Mouse (Mus musculus) liver, embryonic 14.5 days (tissue): Measurements from ENCODE around the gene Zscan2. TPM values are rescaled to one million over a fixed set of nuclear protein-coding genes. Genes with fewer than 3 reads are reported as not detected.

Experiments
- ATAC-seq: fragments of 200-750 bp; cut with Nextera tagmentation; 2 replicates; pipeline ENCODE4 v1.8.0; 2017; ENCODE audit warnings: moderate number of reproducible peaks, mild to moderate bottlenecking, moderate library complexity; ENCODE audit not compliant: insufficient read depth
- DNase-seq, 3 experiments: peaks; one replicate each; pipeline ENCODE4 v3.0.0-alpha.2; 2012 to 2013; ENCODE audit warnings: low read depth in 3 of 3, low spot score in 3 of 3
- H3K27ac ChIP-seq: fragments of 300-500 bp; sonication (generic); 2 replicates; pipeline ENCODE4 v1.5.1; 2014; ENCODE audit warnings: moderate library complexity, mild to moderate bottlenecking, control low read depth, inconsistent platforms
- H3K27me3 ChIP-seq: fragments of 300-500 bp; sonication (generic); 2 replicates; pipeline ENCODE4 v1.6.1; 2014; ENCODE audit warnings: mild to moderate bottlenecking, low read length, moderate library complexity; ENCODE audit not compliant: control insufficient read depth, insufficient read depth
- H3K36me3 ChIP-seq: fragments of 300-500 bp; sonication (generic); replicated peaks from 2 replicates; pipeline ENCODE4 v1.6.1; 2014; ENCODE audit warnings: low read depth; ENCODE audit not compliant: control insufficient read depth, insufficient read depth
- H3K4me1 ChIP-seq, 2 experiments: fragments of 200-500 bp in 1 of 2; fragments of 300-500 bp in 1 of 2; sonication (generic) in 1 of 2; replicated peaks; 2 replicates each; pipeline ENCODE4 v1.6.1; 2012 to 2014; ENCODE audit warnings: antibody characterized with exemption in 1 of 2, inconsistent platforms in 1 of 2, low read length in 1 of 2; ENCODE audit not compliant: control insufficient read depth in 2 of 2, insufficient read depth in 2 of 2
- H3K4me2 ChIP-seq: fragments of 300-500 bp; sonication (generic); 2 replicates; pipeline ENCODE4 v1.6.1; 2014; ENCODE audit warnings: low read depth, mild to moderate bottlenecking, control low read depth, moderate library complexity
- H3K4me3 ChIP-seq, 2 experiments: fragments of 200-500 bp in 1 of 2; fragments of 300-500 bp in 1 of 2; sonication (generic) in 1 of 2; 2 replicates each; pipeline ENCODE4 v1.5.1; 2012 to 2014; ENCODE audit warnings: low read depth in 2 of 2, low read length in 2 of 2, mild to moderate bottlenecking in 2 of 2, control low read depth in 1 of 2, inconsistent platforms in 1 of 2, moderate library complexity in 1 of 2; ENCODE audit not compliant: insufficient read depth in 1 of 2
- H3K9ac ChIP-seq: fragments of 300-500 bp; sonication (generic); replicated peaks from 2 replicates; pipeline ENCODE4 v1.6.1; 2014; ENCODE audit warnings: mild to moderate bottlenecking, control low read depth, moderate library complexity
- H3K9me3 ChIP-seq: fragments of 300-500 bp; sonication (generic); 2 replicates; pipeline ENCODE4 v1.6.1; 2016; ENCODE audit warnings: low read length, mixed read lengths; ENCODE audit not compliant: control insufficient read depth
- CTCF ChIP-seq: IDR thresholded peaks from 2 replicates; pipeline ENCODE4 v1.5.1; 2016; ENCODE audit warnings: antibody characterized with exemption, low read depth, control low read depth
- EP300 ChIP-seq: IDR thresholded peaks from 2 replicates; pipeline ENCODE4 v1.6.1; 2016; ENCODE audit warnings: antibody characterized with exemption, low read depth
- WGBS: fragments of 180-500 bp; shearing (Covaris S2); extraction: QIAGEN DNeasy Blood & Tissue Kit; methylation state at CpG from one replicate; pipeline ENCODE4 v1.1.7; 2014; ENCODE audit not compliant: insufficient replicate concordance; 5-methylcytosine and 5-hydroxymethylcytosine counted together
- polyA plus RNA-seq, 2 experiments: library from polyadenylated mRNA; depleted of rRNA in 1 of 2; stranded (reverse) in 1 of 2; unstranded in 1 of 2; fragments of >200 nt; fragmentation: Nextera tagmentation in 1 of 2; extraction: Ambion mirVana in 1 of 2; gene quantifications; 2 replicates each; pipeline versions ENCODE4 v1.2.1 to v1.2.3; 2012 to 2014

Zscan2 gene
- polyA plus RNA-seq, 2 experiments = 0.08 to 1.3 TPM

DNA sequence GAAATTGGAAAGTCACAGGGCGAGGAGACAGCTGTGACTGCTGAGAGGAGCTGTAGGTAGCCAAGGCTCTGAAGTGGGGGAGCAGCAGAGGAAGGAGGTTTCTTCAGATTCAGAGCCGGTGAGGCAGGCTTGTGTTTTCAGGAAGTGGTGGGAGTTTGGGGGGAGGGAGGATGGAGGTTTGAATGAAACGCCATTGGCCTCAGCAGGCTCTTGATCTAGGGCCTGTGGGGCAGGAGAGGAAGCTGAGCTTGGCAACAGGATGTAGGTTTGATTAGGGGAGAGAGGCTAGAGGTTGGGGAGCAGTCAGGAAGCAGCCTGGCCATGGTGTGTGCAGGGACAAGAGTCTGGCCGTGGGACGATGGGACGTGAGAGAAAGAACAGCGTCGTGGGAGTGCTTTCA is 4.1 kb downstream of the Zscan2 start:
- H3K9ac ChIP-seq = no peak overlapping the region
- H3K27ac ChIP-seq = no peak overlapping the region
- no peak overlapping the region for H3K4me3 ChIP-seq
- H3K4me2 ChIP-seq = no peak overlapping the region
- DNase-seq (no peak), ATAC-seq (no peak)
- peaks cover 2 to 22% of the 10 kb centered on the region in 2 experiments; a peak in 3 of 4 replicates for H3K4me1 ChIP-seq
- TF ChIP-seq CTCF (no peak), EP300 (no peak)
- H3K9me3 ChIP-seq = no peaks in the 10 kb centered on the region
- WGBS = 16% methylated on average over 8 of the region's 8 CpGs
- no peaks in the 10 kb centered on the region for H3K27me3 ChIP-seq
- no peaks in the 10 kb centered on the region for H3K36me3 ChIP-seq

DNA sequence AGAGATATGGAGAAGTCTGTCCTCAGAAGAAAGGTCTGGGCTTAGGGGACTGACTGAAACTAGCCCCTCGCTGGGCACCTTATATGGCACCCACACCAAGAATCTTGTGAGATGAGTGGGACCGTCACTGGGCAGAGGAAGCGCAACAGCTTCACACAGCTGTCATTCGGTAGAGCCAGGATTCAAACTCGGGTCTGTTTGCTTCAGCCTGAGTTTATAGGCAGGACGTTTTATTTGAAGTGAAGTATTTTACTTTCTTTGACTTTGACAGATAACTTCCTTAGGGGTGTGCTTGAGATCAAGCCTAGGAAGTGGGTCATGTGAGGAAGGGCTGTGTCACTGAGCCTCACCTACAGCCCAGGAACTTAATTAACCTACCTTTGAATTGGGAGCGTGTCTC is 4.8 kb downstream of the Zscan2 start:
- WGBS = 58% methylated on average over 7 of the region's 7 CpGs
- no peaks in the 10 kb centered on the region for H3K27me3 ChIP-seq
- ATAC-seq = no peak
- no peak overlapping the region for H3K9ac ChIP-seq
- no peak overlapping the region for H3K4me2 ChIP-seq
- no peak for DNase-seq
- no peaks in the 10 kb centered on the region for H3K9me3 ChIP-seq
- TF ChIP-seq EP300 (no peak), CTCF (no peak)
- no peak overlapping the region for H3K4me3 ChIP-seq
- H3K36me3 ChIP-seq = no peaks in the 10 kb centered on the region
- peaks cover 2 to 18% of the 10 kb centered on the region in 2 experiments; a peak in 3 of 4 replicates for H3K4me1 ChIP-seq
- H3K27ac ChIP-seq = no peak overlapping the region

DNA sequence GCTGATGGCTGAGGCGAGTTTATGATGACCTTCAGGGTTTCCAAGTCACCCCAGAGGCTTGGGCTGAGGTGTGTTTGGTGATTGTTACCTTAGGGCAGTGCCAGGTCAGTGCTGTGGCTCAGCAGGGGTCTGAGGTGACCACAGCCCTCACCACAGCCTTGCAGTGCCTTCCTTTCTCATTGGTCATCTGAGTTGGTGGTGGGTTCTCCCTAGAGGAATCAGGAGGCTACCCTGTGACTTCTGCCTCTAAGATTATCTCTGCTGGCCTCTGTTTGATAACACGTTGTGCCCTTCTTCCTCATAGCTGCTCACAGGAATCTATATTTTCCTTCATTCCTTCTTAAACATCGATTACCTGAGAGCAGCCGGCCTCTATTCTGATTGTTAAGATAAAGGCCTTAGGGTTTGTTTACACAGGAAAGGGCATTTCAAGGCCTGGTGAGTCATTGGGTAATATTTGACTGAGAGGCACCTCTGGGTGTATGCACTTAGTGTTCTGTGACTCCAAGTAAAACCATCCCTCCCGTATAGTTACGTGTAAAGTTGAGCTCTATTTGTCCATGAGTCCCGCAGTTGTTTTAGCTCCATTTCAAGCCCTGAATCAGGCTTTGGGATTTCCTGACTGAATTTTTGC is 5.9 kb downstream of the Zscan2 start:
- Histone ChIP-seq H3K36me3 (no peaks in the 10 kb centered on the region), H3K4me3 (no peak overlapping the region), H3K9me3 (no peaks in the 10 kb centered on the region), H3K27ac (no peak overlapping the region), H3K9ac (no peak overlapping the region), H3K27me3 (no peaks in the 10 kb centered on the region), H3K4me1 (peaks cover 2 to 18% of the 10 kb centered on the region in 2 experiments; a peak in 3 of 4 replicates), H3K4me2 (no peak overlapping the region)
- WGBS = 41% methylated on average over 7 of the region's 7 CpGs
- ATAC-seq (no peak), DNase-seq (no peak)
- TF ChIP-seq EP300 = no peak
- no peak for TF ChIP-seq CTCF

DNA sequence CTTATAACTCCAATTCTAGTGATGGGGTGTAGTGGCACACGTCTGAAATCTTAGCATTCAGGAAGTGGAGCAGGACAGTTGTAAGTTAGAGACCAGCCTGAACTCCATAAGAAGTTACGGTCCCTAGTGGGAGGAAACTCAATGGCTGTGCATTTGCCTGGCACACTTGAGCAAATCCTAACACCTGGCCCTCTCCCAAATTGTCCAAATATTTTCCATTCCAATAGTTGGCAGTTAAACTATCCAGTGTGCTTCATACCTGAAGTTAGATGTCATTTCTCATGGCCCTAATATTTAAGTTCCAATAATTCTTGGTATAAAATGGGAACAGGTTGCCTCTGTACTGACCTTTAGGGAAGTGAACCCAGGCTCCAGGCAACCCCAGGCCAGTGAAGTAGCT is 8.0 kb downstream of the Zscan2 start:
- Histone ChIP-seq H3K4me1 (peaks cover 2 to 15% of the 10 kb centered on the region in 2 experiments; a peak in 3 of 4 replicates), H3K9ac (no peak overlapping the region), H3K4me2 (no peak overlapping the region), H3K27me3 (no peaks in the 10 kb centered on the region), H3K4me3 (no peak overlapping the region), H3K27ac (no peak overlapping the region), H3K36me3 (no peaks in the 10 kb centered on the region), H3K9me3 (no peaks in the 10 kb centered on the region)
- no peak for TF ChIP-seq CTCF
- no peak for TF ChIP-seq EP300
- WGBS = 71% methylated on average over 2 of the region's 2 CpGs
- DNase-seq (no peak), ATAC-seq (no peak)

DNA sequence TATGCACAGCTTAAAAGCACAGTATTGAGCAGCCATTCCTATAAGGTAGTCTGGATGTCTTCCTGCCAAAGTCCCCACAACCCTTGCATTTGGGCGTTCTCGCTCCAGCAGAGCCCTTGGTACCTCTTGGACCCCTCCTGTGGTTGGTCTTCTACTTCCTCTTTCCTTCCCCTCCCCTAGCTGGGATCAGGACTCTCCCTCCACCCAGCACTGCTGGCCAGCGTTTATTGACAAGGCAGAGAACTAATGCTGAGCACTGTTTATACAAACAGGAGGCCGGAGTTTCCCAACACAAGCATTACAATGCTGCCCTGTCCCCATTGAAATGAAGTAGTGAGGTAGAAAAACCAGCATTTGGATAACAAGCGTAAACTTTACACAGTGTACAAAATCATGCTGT is 12.3 kb downstream of the Zscan2 start:
- no peak for ATAC-seq
- H3K36me3 ChIP-seq = no peaks in the 10 kb centered on the region
- H3K4me3 ChIP-seq = no peak overlapping the region
- no peaks in the 10 kb centered on the region for H3K27me3 ChIP-seq
- H3K9ac ChIP-seq = no peak overlapping the region
- no peak for DNase-seq
- no peak for TF ChIP-seq CTCF
- TF ChIP-seq EP300 = no peak
- 39% methylated on average over 5 of the region's 5 CpGs for WGBS
- H3K27ac ChIP-seq = no peak overlapping the region
- no peak overlapping the region for H3K4me2 ChIP-seq
- no peaks in the 10 kb centered on the region for H3K9me3 ChIP-seq
- H3K4me1 ChIP-seq = no peaks in the 10 kb centered on the region
